Mouse (Mus musculus) lung, postnatal 0 days (tissue): ENCODE data around the gene Cd300lg. TPM values are rescaled to one million over a fixed set of nuclear protein-coding genes. Genes with fewer than 3 reads are reported as not detected.

Experiments used
- ATAC-seq: fragments of 200-750 bp; cut with Nextera tagmentation; 2 replicates; pipeline ENCODE4 v1.8.0; 2017; ENCODE audit warnings: moderate library complexity
- DNase-seq: peaks from one replicate; pipeline ENCODE4 v3.0.0-alpha.2; 2016; ENCODE audit warnings: low spot score
- H3K27ac ChIP-seq: fragments of 300-500 bp; sonication (generic); 2 replicates; pipeline ENCODE4 v1.5.1; 2014; ENCODE audit warnings: antibody characterized with exemption, mild to moderate bottlenecking, low read length, mixed read lengths
- H3K27me3 ChIP-seq: fragments of 300-500 bp; sonication (generic); replicated peaks from 2 replicates; pipeline ENCODE4 v1.6.1; 2014; ENCODE audit warnings: low read length, mixed read lengths; ENCODE audit not compliant: insufficient read depth
- H3K36me3 ChIP-seq: fragments of 300-500 bp; sonication (generic); 2 replicates; pipeline ENCODE4 v1.6.1; 2014; ENCODE audit warnings: low read length, mixed read lengths; ENCODE audit not compliant: insufficient read depth
- H3K4me1 ChIP-seq: fragments of 300-500 bp; sonication (generic); 2 replicates; pipeline ENCODE4 v1.6.1; 2014; ENCODE audit warnings: antibody characterized with exemption, low read depth, low read length, mixed read lengths; ENCODE audit not compliant: insufficient read depth
- H3K4me2 ChIP-seq: fragments of 300-500 bp; sonication (generic); replicated peaks from 2 replicates; pipeline ENCODE4 v1.6.1; 2014; ENCODE audit warnings: low read depth, mild to moderate bottlenecking, low read length, moderate library complexity, mixed read lengths
- H3K4me3 ChIP-seq: fragments of 300-500 bp; sonication (generic); 2 replicates; pipeline ENCODE4 v1.5.1; 2014; ENCODE audit warnings: low read depth, low read length
- H3K9ac ChIP-seq: fragments of 300-500 bp; sonication (generic); replicated peaks from 2 replicates; pipeline ENCODE4 v1.6.1; 2014; ENCODE audit warnings: low read depth, mild to moderate bottlenecking
- H3K9me3 ChIP-seq: fragments of 300-500 bp; sonication (generic); 2 replicates; pipeline ENCODE4 v1.6.1; 2016; ENCODE audit warnings: low read length, mixed read lengths
- CTCF ChIP-seq: IDR thresholded peaks from 2 replicates; pipeline ENCODE4 v1.5.1; 2016; ENCODE audit warnings: antibody characterized with exemption, mild to moderate bottlenecking
- EP300 ChIP-seq: IDR thresholded peaks from 2 replicates; pipeline ENCODE4 v1.6.1; 2016; ENCODE audit warnings: antibody characterized with exemption, mild to moderate bottlenecking, control low read depth
- WGBS: fragments of 180-500 bp; shearing (Covaris S2); extraction: QIAGEN DNeasy Blood & Tissue Kit; methylation state at CpG from one replicate; pipeline ENCODE4 v1.1.7; 2014; 5-methylcytosine and 5-hydroxymethylcytosine counted together
- polyA plus RNA-seq: library from polyadenylated mRNA; unstranded; fragments of >200 nt; fragmentation: Nextera tagmentation; extraction: Ambion mirVana; gene quantifications from 2 replicates; pipeline ENCODE4 v1.2.1, GENCODE M21; 2015

Gene Cd300lg
- polyA plus RNA-seq, 1 experiment from 2014 or later = 2.4 TPM

DNA sequence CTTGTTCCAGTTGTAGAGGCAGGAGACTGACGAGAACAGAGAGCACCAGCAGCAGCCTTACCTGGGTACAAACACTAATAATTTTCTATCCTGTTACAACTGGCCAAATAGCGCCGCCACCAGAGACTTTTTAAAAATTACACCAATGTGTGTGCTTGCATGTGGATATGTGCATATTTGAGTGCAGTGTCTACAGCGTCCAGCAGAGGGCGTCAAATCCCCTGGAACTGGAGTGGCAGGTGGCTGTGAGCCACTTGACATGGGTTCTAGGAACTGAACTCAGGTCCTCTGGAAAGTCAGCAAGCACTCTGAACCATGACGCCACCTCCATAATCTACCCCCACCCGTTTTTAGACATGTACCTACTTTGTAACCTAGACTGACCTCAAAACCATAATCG is 37.1 kb upstream of the Cd300lg start:
- 92% methylated on average over 8 of the region's 8 CpGs for WGBS
- no peak for ATAC-seq
- TF ChIP-seq EP300 (no peak), CTCF (peak; percentile 50)
- no peaks in the 10 kb centered on the region for H3K36me3 ChIP-seq
- no peak overlapping the region for H3K4me2 ChIP-seq
- no peak for DNase-seq
- no peaks in the 10 kb centered on the region for H3K27me3 ChIP-seq
- H3K9me3 ChIP-seq = no peaks in the 10 kb centered on the region
- no peak overlapping the region for H3K9ac ChIP-seq
- H3K27ac ChIP-seq = no peak overlapping the region
- H3K4me3 ChIP-seq = no peak overlapping the region
- H3K4me1 ChIP-seq = no peaks in the 10 kb centered on the region

DNA sequence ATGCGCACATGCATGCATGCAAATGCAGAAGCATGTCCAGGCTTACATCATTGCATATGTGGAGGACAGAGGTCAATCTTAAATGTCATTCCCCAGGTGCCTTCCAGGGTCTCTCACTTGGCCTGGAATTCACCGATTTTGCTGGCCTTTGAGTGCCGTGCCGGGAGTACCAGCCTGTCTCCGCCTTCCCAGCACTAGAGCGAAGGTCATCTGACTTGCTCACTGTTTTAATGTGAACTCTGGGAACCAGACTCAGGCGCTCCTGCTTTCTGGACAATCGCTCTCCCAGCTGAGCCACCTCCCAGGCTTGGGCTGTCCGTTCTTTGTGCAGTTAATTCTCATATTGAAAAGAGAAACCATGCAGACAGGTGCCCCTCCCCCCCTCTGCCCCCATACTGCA is 35.0 kb upstream of the Cd300lg start:
- ATAC-seq = no peak
- 62% methylated on average over 9 of the region's 9 CpGs for WGBS

DNA sequence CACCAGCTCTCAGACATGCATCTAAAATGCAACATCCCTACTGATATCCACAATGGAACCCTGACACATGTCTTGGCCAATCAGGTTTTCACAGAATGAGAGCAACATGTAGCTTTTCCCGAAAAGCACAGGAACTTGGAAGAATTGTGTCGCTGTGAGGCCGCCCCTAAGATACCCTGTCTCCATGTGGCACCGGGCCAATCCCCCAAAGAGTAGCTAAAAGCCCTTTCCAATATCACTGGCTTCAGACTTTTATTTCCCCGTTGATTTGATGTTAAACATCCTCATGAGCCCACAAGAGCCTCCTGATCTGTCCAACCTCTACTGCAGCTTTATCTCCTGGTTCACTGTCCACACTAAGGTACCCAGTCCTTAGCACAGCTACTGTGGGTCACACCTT is 34.6 kb upstream of the Cd300lg start:
- Histone ChIP-seq H3K4me2 (no peak overlapping the region), H3K4me3 (no peak overlapping the region), H3K4me1 (no peaks in the 10 kb centered on the region), H3K27me3 (no peaks in the 10 kb centered on the region), H3K9ac (no peak overlapping the region), H3K27ac (no peak overlapping the region), H3K9me3 (no peaks in the 10 kb centered on the region), H3K36me3 (no peaks in the 10 kb centered on the region)
- TF ChIP-seq CTCF = no peak
- no peak for TF ChIP-seq EP300
- ATAC-seq = no peak
- no peak for DNase-seq
- 77% methylated on average over 5 of the region's 5 CpGs for WGBS

More for the DNA sequence above, 35.0 kb upstream of the Cd300lg start:
- TF ChIP-seq CTCF (no peak), EP300 (no peak)
- Histone ChIP-seq H3K9me3 (no peaks in the 10 kb centered on the region), H3K4me2 (no peak overlapping the region), H3K9ac (no peak overlapping the region), H3K27ac (no peak overlapping the region), H3K4me3 (no peak overlapping the region), H3K4me1 (no peaks in the 10 kb centered on the region), H3K27me3 (no peaks in the 10 kb centered on the region), H3K36me3 (no peaks in the 10 kb centered on the region)
- DNase-seq = no peak

DNA sequence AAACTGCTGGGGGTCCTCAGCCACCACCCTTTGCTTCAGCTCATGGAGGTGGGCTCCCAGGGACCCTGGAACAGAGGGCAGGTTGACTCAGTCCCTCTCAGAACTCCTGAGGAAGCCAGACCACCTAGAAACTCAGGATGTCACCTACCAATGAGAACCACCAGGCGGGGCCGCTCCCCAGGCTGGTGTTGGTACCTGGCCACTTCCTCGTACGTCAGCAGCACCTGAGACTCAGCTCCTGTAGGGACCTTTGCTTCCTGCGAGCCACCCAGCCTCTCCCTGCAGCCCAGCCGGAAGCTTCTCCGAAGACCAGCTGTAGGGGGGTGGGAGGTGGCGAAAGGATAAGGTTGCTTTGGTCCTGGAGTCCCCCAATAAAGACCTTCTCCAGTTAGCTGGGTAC is 32.9 kb upstream of the Cd300lg start:
- H3K27ac ChIP-seq = no peak overlapping the region
- H3K9me3 ChIP-seq = no peaks in the 10 kb centered on the region
- no peak overlapping the region for H3K9ac ChIP-seq
- no peak for ATAC-seq
- no peaks in the 10 kb centered on the region for H3K27me3 ChIP-seq
- no peak overlapping the region for H3K4me3 ChIP-seq
- no peaks in the 10 kb centered on the region for H3K4me1 ChIP-seq
- H3K4me2 ChIP-seq = no peak overlapping the region
- no peaks in the 10 kb centered on the region for H3K36me3 ChIP-seq
- no peak for DNase-seq
- TF ChIP-seq EP300 (no peak), CTCF (no peak)
- WGBS = 88% methylated on average over 8 of the region's 8 CpGs

DNA sequence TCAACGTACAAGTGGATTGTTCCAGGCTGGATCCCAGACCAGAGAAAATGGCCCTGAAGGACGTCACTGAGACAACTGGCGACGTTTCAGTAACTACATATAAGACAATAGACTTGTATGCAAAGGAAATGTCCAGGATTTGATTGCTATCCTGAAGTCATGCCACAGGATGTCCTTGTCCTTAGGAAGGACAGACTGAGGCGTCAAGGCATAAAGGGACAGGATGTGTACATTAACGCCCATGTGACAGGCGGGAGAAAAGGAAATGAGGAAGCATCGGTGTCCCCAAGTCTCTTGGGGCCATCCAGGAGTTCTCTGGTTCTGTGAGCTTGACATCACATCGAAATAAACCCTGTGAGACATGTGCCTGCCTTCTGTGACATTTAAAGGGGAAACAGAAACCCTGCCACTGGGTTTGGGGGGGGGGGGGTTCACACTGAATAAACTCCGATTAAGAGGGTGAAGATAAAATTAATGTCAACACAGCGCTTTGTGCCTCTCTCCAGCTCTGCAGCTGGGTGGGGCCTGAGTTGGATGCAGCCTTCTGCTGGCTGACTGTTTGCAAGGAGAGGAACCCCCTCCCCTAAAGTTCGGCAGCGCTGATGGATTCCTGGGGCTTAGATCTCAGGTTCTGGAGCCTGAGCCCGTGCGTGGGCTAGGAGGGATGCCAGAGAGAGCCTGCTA is 32.2 kb upstream of the Cd300lg start:
- Histone ChIP-seq H3K27me3 (no peaks in the 10 kb centered on the region), H3K4me1 (no peaks in the 10 kb centered on the region), H3K4me2 (no peak overlapping the region), H3K4me3 (no peak overlapping the region), H3K36me3 (no peaks in the 10 kb centered on the region), H3K9ac (no peak overlapping the region), H3K27ac (no peak overlapping the region), H3K9me3 (no peaks in the 10 kb centered on the region)
- WGBS = 56% methylated on average over 15 of the region's 15 CpGs
- peak; percentile 77 for DNase-seq
- peak; percentile 90 for ATAC-seq
- TF ChIP-seq CTCF (no peak), EP300 (peak; percentile 99)

DNA sequence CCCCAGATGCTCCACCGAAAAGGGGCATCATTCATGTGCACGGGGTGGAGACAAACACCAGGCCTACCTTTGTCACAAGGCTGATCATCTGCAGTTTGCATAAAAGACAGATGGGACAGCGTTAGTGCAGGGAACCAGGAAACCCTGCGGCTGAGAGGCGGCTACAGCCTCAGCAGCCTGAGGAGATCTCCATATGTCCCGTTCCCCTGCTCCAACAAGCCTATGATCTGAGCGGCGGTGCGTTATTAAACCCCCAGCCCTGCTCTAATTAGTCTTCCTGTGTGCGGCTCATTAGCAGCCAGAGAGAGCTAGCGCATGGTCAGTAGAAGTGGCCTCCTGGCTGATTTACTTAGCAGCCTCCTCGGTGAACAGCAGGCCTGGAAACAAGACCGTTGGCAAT is 31.2 kb upstream of the Cd300lg start:
- no peak overlapping the region for H3K4me3 ChIP-seq
- no peak for TF ChIP-seq CTCF
- no peaks in the 10 kb centered on the region for H3K4me1 ChIP-seq
- DNase-seq (no peak), ATAC-seq (no peak)
- H3K9me3 ChIP-seq = no peaks in the 10 kb centered on the region
- H3K9ac ChIP-seq = no peak overlapping the region
- H3K27me3 ChIP-seq = no peaks in the 10 kb centered on the region
- H3K27ac ChIP-seq = no peak overlapping the region
- H3K36me3 ChIP-seq = no peaks in the 10 kb centered on the region
- 83% methylated on average over 13 of the region's 13 CpGs for WGBS
- H3K4me2 ChIP-seq = no peak overlapping the region

DNA sequence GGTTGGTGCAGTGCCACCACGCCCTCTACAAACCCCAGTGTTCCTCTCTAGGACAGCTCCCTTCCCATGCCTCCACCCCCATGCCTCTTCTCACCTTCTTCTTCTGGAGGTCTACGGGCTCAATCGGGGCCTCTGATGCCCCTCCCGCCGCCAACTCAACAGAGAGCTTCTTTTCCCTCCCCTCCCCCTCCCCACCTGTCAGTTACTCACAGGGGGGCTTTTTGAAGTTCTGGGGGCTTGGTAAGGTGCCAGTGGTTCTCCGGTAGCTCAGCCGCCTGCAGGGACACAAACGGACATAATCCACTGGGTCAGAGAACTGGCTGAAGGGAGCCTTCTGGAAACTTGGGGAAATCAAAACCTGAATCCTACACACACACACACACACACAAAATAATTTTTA is 29.8 kb upstream of the Cd300lg start:
- no peaks in the 10 kb centered on the region for H3K27me3 ChIP-seq
- no peaks in the 10 kb centered on the region for H3K4me1 ChIP-seq
- H3K36me3 ChIP-seq = no peaks in the 10 kb centered on the region
- H3K4me3 ChIP-seq = no peak overlapping the region
- H3K9ac ChIP-seq = no peak overlapping the region
- H3K27ac ChIP-seq = no peak overlapping the region
- H3K9me3 ChIP-seq = no peaks in the 10 kb centered on the region
- no peak overlapping the region for H3K4me2 ChIP-seq
- TF ChIP-seq EP300 = no peak
- no peak for TF ChIP-seq CTCF
- DNase-seq (no peak), ATAC-seq (no peak)
- 80% methylated on average over 8 of the region's 8 CpGs for WGBS
